Mouse (Mus musculus): Measurements from ENCODE around the gene Pla2g4b. TPM values are rescaled to one million over a fixed set of nuclear protein-coding genes. Genes with fewer than 3 reads are reported as not detected.

The Pla2g4b gene
- total RNA-seq, 1 experiment from 2014 or later, result 2.4 TPM

- ATAC-seq (replicated peaks; ENCODE audit: insufficient number of reproducible peaks, low FRiP score, low TSS enrichment, poor library complexity, severe bottlenecking), result no peak
Observed at GRCm38 (mm10) chr2:120054771-120055552, 21.7 kb downstream of the Pla2g4b start.

GRCm38 (mm10) chr2:120055923-120056322, 22.7 kb downstream of the Pla2g4b start:
- ATAC-seq (replicated peaks; ENCODE audit: insufficient number of reproducible peaks, low FRiP score, low TSS enrichment, poor library complexity, severe bottlenecking), result no peak

- no peak for ATAC-seq (replicated peaks; ENCODE audit: insufficient number of reproducible peaks, low FRiP score, low TSS enrichment, poor library complexity, severe bottlenecking)
Observed at GRCm38 (mm10) chr2:120058818-120059217, 25.6 kb downstream of the Pla2g4b start.

GRCm38 (mm10) chr2:120059466-120059865, 26.2 kb downstream of the Pla2g4b start:
- no peak for ATAC-seq (replicated peaks; ENCODE audit: insufficient number of reproducible peaks, low FRiP score, low TSS enrichment, poor library complexity, severe bottlenecking)

GRCm38 (mm10) chr2:120060190-120060589, 27.0 kb downstream of the Pla2g4b start:
- no peak for ATAC-seq (replicated peaks; ENCODE audit: insufficient number of reproducible peaks, low FRiP score, low TSS enrichment, poor library complexity, severe bottlenecking)

- no peak for ATAC-seq (replicated peaks; ENCODE audit: insufficient number of reproducible peaks, low FRiP score, low TSS enrichment, poor library complexity, severe bottlenecking)
Observed at GRCm38 (mm10) chr2:120060651-120061050, 27.4 kb downstream of the Pla2g4b start.

GRCm38 (mm10) chr2:120062248-120062647, 29.0 kb downstream of the Pla2g4b start:
- no peak for ATAC-seq (replicated peaks; ENCODE audit: insufficient number of reproducible peaks, low FRiP score, low TSS enrichment, poor library complexity, severe bottlenecking)

GRCm38 (mm10) chr2:120064639-120065038, 31.4 kb downstream of the Pla2g4b start:
- ATAC-seq (replicated peaks; ENCODE audit: insufficient number of reproducible peaks, low FRiP score, low TSS enrichment, poor library complexity, severe bottlenecking), result no peak

GRCm38 (mm10) chr2:120065243-120065642, 32.0 kb downstream of the Pla2g4b start:
- no peak for ATAC-seq (replicated peaks; ENCODE audit: insufficient number of reproducible peaks, low FRiP score, low TSS enrichment, poor library complexity, severe bottlenecking)

- no peak for ATAC-seq (replicated peaks; ENCODE audit: insufficient number of reproducible peaks, low FRiP score, low TSS enrichment, poor library complexity, severe bottlenecking)
Observed at GRCm38 (mm10) chr2:120066224-120066623, 33.0 kb downstream of the Pla2g4b start.

GRCm38 (mm10) chr2:120068555-120069465, 35.6 kb downstream of the Pla2g4b start:
- ATAC-seq (replicated peaks; ENCODE audit: insufficient number of reproducible peaks, low FRiP score, low TSS enrichment, poor library complexity, severe bottlenecking), result no peak

- no peak for ATAC-seq (replicated peaks; ENCODE audit: insufficient number of reproducible peaks, low FRiP score, low TSS enrichment, poor library complexity, severe bottlenecking)
Observed at GRCm38 (mm10) chr2:120069466-120069990, 36.3 kb downstream of the Pla2g4b start.

GRCm38 (mm10) chr2:120074096-120074495, 40.9 kb downstream of the Pla2g4b start:
- no peak for ATAC-seq (replicated peaks; ENCODE audit: insufficient number of reproducible peaks, low FRiP score, low TSS enrichment, poor library complexity, severe bottlenecking)

GRCm38 (mm10) chr2:120076076-120076705, 43.0 kb downstream of the Pla2g4b start:
- no peak for ATAC-seq (replicated peaks; ENCODE audit: insufficient number of reproducible peaks, low FRiP score, low TSS enrichment, poor library complexity, severe bottlenecking)

GRCm38 (mm10) chr2:120082416-120082815, 49.2 kb downstream of the Pla2g4b start:
- no peak for ATAC-seq (replicated peaks; ENCODE audit: insufficient number of reproducible peaks, low FRiP score, low TSS enrichment, poor library complexity, severe bottlenecking)

GRCm38 (mm10) chr2:120084593-120085361, 51.6 kb downstream of the Pla2g4b start:
- peak; percentile 24; the same call in 1 of the 2 replicates for ATAC-seq (replicated peaks; ENCODE audit: insufficient number of reproducible peaks, low FRiP score, low TSS enrichment, poor library complexity, severe bottlenecking)

GRCm38 (mm10) chr2:120086038-120086437, 52.8 kb downstream of the Pla2g4b start:
- ATAC-seq (replicated peaks; ENCODE audit: insufficient number of reproducible peaks, low FRiP score, low TSS enrichment, poor library complexity, severe bottlenecking), result no peak

GRCm38 (mm10) chr2:120087391-120087790, 54.2 kb downstream of the Pla2g4b start:
- no peak for ATAC-seq (replicated peaks; ENCODE audit: insufficient number of reproducible peaks, low FRiP score, low TSS enrichment, poor library complexity, severe bottlenecking)
